Mouse (Mus musculus) lung, embryonic 15.5 days (tissue): ENCODE measurements around the gene Gas2l1. TPM values are rescaled to one million over a fixed set of nuclear protein-coding genes. Genes with fewer than 3 reads are reported as not detected.

ENCODE experiments used
- ATAC-seq: fragments of 200-750 bp; cut with Nextera tagmentation; 2 replicates; pipeline ENCODE4 v1.8.0; 2017; ENCODE audit warnings: moderate number of reproducible peaks, borderline replicate concordance; ENCODE audit not compliant: low FRiP score, low TSS enrichment; ENCODE audit errors: extremely low read depth
- H3K27ac ChIP-seq: fragments of 300-500 bp; sonication (generic); 2 replicates; pipeline ENCODE4 v1.5.1; 2015; ENCODE audit warnings: moderate library complexity, mild to moderate bottlenecking, inconsistent platforms
- H3K27me3 ChIP-seq: fragments of 300-500 bp; sonication (generic); 2 replicates; pipeline ENCODE4 v1.6.1; 2015; ENCODE audit warnings: inconsistent platforms
- H3K36me3 ChIP-seq: fragments of 300-500 bp; sonication (generic); 2 replicates; pipeline ENCODE4 v1.6.1; 2015; ENCODE audit warnings: inconsistent platforms
- H3K4me1 ChIP-seq: fragments of 300-500 bp; sonication (generic); 2 replicates; pipeline ENCODE4 v1.6.1; 2015; ENCODE audit warnings: inconsistent platforms
- H3K4me2 ChIP-seq: fragments of 300-500 bp; sonication (generic); 2 replicates; pipeline ENCODE4 v1.6.1; 2015; ENCODE audit warnings: inconsistent platforms, mild to moderate bottlenecking, moderate library complexity
- H3K4me3 ChIP-seq: fragments of 300-500 bp; sonication (generic); 2 replicates; pipeline ENCODE4 v1.5.1; 2015; ENCODE audit warnings: mild to moderate bottlenecking, inconsistent platforms
- H3K9ac ChIP-seq: fragments of 300-500 bp; sonication (generic); 2 replicates; pipeline ENCODE4 v1.6.1; 2015; ENCODE audit warnings: inconsistent platforms
- H3K9me3 ChIP-seq: fragments of 300-500 bp; sonication (generic); 2 replicates; pipeline ENCODE4 v1.6.1; 2016; ENCODE audit warnings: inconsistent platforms
- WGBS: fragments of 180-500 bp; shearing (Covaris S2); methylation state at CpG from one replicate; pipeline ENCODE4 v1.1.7; 2015; 5-methylcytosine and 5-hydroxymethylcytosine counted together
- polyA plus RNA-seq: library from polyadenylated mRNA; unstranded; fragments of >200 nt; fragmentation: Nextera tagmentation; extraction: Ambion mirVana; gene quantifications from 2 replicates; pipeline ENCODE4 v1.2.1, GENCODE M21; 2015

Gas2l1 gene
- polyA plus RNA-seq, 1 experiment from 2014 or later: 27.1 TPM

DNA sequence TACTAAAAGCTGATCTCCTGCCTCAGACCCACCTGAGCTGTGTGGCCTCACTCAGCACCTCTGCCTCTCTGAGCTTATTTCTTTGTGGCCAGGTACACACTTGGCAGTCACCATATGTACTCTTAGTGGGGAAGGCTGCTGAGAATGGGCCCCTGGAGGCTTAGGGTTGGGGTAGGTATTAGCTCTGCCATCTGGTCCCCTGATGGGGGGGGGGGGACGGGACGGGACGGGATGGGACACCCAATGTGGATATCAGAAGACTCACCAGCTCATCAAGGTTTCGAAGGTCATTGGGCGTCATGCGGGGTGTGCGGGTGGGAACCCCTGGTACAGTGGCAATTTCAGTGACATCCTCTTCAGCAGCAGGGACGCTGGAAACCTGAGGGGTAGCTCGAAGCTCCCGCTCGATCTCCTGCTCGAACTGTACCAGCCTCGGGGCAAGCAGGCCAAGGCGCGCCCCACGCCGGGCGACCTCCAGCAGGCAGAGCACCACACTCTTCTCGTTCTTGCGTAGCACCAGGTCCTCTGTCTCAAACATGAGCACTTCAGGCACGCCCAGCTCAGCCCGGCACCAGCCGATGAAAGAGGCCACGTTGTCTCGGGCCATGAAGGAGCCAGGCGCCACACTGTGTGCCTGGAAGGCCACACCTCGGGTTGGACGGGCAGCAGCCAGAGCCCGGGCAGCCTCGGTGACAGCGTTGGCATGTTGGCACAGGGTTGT is 1.4 kb downstream of the Gas2l1 start:
- H3K4me1 ChIP-seq: peaks cover 48% of the 10 kb centered on the region
- H3K9me3 ChIP-seq: no peaks in the 10 kb centered on the region
- peak overlapping the region; percentile 95 for H3K4me2 ChIP-seq
- H3K4me3 ChIP-seq: peak overlapping the region; percentile 63
- ATAC-seq: no peak
- 59% methylated on average over 31 of the region's 31 CpGs for WGBS
- peaks cover 11% of the 10 kb centered on the region for H3K36me3 ChIP-seq
- 0 out of 2 replicates have a peak overlapping the region, but pooled peaks have one; percentile 64 for H3K9ac ChIP-seq
- no peak overlapping the region for H3K27ac ChIP-seq
- H3K27me3 ChIP-seq: peaks cover 50% of the 10 kb centered on the region

DNA sequence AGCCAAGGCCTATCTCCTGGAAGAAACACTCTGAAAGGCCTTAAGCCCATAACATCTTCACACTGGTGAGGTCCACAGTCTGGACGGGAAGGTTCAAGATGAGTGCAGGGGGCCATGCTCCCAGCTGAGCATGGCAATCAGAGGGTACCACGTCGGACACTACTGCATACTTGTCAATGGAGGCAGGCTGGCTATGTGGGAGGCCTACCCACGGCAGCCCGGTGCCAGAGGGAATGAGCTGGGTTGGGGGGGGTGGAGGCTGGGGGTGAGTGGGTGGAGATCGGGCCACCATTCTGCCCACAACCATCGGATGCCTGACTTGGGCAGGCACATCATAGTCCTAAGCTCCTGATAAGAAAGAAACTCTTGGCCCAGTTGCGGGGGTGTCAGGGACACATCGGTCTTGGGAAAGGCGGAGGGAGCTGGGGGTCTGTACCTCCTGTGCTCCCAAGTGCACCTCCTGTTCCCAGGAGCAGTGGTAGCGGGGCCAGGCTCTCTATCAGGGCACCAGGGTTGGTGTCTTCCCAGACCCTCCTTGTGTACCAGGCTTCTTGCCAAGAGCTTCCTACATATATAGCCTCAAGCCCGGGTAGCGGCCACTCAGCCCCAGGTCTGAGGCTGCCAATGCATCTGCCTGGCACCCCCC is 2.1 kb downstream of the Gas2l1 start:
- H3K9ac ChIP-seq: no peak overlapping the region
- WGBS: 68% methylated on average over 13 of the region's 13 CpGs
- peaks cover 52% of the 10 kb centered on the region for H3K4me1 ChIP-seq
- no peak overlapping the region for H3K4me2 ChIP-seq
- ATAC-seq: no peak
- no peak overlapping the region for H3K4me3 ChIP-seq
- peaks cover 56% of the 10 kb centered on the region for H3K27me3 ChIP-seq
- H3K27ac ChIP-seq: no peak overlapping the region
- H3K36me3 ChIP-seq: peaks cover 3% of the 10 kb centered on the region
- no peaks in the 10 kb centered on the region for H3K9me3 ChIP-seq

DNA sequence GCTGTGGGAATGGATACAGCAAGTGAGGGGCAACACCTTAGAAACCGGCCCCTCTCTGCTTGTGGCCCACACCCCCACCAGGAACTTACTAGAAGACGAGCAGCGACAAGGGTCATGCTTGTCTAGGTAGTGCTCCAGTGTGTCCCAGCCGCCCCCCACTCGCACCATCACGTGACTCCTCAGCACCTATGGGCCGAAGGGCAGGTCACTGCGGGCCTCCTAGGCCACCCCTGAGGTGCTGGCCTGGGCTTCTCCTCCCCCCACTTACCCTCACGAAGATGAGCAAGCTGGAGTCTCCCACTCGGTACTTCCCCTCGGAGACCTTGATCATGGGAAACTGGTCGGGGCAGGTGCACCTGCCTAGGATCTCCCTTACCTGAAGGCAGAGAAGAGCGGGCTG is 2.8 kb downstream of the Gas2l1 start:
- Histone ChIP-seq H3K9me3 (no peaks in the 10 kb centered on the region), H3K36me3 (no peaks in the 10 kb centered on the region), H3K27me3 (peaks cover 63% of the 10 kb centered on the region), H3K4me3 (peak overlapping the region; percentile 37), H3K4me1 (peaks cover 57% of the 10 kb centered on the region), H3K27ac (no peak overlapping the region), H3K4me2 (peak overlapping the region; percentile 81), H3K9ac (peak overlapping the region; percentile 23; the same call in 1 of the 2 replicates)
- ATAC-seq: no peak
- WGBS: 28% methylated on average over 13 of the region's 13 CpGs

DNA sequence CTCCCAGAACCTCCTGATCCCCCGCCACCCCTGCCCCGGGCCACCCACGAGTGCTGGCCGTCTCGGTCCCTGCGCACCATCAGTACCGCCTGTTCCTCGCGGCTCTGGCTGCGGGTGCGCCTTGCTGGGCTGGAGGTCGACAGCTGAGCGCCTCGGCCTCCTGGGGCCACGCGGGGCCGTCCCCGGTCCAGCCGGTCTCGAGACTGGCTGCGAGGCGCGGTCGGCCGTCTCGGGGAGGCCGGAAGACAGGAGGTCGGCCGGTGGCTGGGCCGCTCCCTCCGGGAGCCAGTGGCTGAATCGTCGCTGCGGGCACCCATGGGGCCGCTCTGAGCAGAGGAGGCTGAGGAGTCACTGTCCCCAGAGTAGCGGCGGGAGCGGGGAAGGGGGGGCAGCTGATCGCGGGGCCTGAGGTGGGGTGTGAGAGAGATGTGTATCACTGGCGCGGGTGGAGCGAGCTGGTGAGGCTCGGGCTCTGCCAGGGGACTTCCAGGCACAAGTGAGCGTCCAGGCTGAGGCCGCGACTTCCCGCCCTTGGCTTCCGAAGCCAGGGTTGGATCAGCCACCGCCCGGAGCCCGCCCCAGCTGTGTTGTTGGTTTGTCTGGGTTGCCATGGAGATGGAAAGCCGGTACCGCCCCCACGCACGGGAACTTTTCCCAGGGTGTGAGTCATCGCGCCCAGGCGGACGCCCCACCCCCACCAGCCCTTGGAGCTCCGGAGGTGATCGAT is 3.6 kb downstream of the Gas2l1 start:
- no peaks in the 10 kb centered on the region for H3K36me3 ChIP-seq
- no peaks in the 10 kb centered on the region for H3K9me3 ChIP-seq
- peak overlapping the region; percentile 81 for H3K4me2 ChIP-seq
- H3K27ac ChIP-seq: no peak overlapping the region
- peak overlapping the region; percentile 37 for H3K4me3 ChIP-seq
- peaks cover 71% of the 10 kb centered on the region for H3K27me3 ChIP-seq
- H3K4me1 ChIP-seq: peaks cover 57% of the 10 kb centered on the region
- H3K9ac ChIP-seq: peak overlapping the region; percentile 36
- 4% methylated on average over 51 of the region's 62 CpGs for WGBS
- peak; percentile 35 for ATAC-seq

DNA sequence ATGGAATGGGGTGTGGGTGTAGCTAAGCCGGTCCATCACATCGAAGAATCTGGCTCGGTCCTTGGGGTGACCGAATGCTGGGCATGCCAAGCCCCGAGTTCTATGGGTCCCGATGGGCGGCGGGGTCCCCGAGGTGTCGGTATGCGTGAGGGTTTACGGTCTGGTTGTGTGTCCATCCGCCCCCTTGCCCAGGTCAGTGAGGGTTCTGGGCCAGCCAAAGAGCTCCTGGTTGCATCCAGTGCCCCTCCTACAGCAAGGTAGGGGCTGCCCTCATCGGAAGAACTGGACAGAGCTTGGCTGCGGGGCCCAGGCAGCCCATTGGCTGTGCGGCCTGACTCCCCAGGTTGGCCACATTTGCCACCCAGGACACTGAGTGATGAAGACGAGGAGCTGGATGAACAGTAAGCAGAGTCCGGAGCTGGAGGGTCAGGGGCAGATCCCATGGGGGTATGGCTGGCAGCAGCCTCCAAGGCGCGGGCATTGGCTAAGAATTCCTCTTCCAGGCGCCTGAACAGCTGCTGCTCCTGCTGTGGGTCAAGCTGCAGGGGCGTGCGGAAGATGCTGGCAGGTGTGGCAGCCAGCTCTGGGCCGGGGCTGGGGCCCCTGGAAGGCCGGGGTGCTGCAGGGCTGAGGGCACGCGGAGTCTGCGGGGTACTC is 4.2 kb downstream of the Gas2l1 start:
- Histone ChIP-seq H3K4me2 (peak overlapping the region; percentile 81), H3K9ac (0 out of 2 replicates have a peak overlapping the region, but pooled peaks have one; percentile 36), H3K27ac (no peak overlapping the region), H3K9me3 (no peaks in the 10 kb centered on the region), H3K36me3 (no peaks in the 10 kb centered on the region), H3K4me1 (peaks cover 57% of the 10 kb centered on the region), H3K4me3 (peak overlapping the region; percentile 37), H3K27me3 (peaks cover 77% of the 10 kb centered on the region)
- 60% methylated on average over 28 of the region's 28 CpGs for WGBS
- ATAC-seq: no peak

DNA sequence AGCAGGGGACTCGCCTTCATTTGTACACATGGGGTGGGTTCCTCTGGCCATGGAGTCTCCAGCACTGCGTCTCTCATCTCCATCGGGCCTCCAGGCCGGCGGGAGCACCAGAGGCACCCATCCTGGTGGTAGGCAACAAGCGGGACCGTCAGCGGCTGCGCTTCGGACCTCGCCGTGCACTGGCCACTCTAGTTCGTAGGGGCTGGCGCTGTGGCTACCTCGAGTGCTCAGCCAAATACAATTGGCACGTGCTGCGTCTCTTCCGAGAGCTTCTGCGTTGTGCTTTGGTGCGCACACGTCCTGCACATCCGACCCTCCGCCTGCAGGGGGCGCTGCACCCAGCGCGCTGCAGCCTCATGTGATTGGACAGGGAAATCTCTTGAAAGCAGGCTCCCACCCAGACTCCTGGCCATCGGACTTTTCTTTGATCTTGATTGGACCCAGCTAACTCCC is 5.4 kb downstream of the Gas2l1 start:
- no peak for ATAC-seq
- no peak overlapping the region for H3K9ac ChIP-seq
- H3K4me2 ChIP-seq: 0 out of 2 replicates have a peak overlapping the region, but pooled peaks have one; percentile 8
- H3K4me3 ChIP-seq: no peak overlapping the region
- H3K4me1 ChIP-seq: peaks cover 55% of the 10 kb centered on the region
- H3K9me3 ChIP-seq: no peaks in the 10 kb centered on the region
- WGBS: 8% methylated on average over 27 of the region's 27 CpGs
- H3K27ac ChIP-seq: no peak overlapping the region
- H3K36me3 ChIP-seq: no peaks in the 10 kb centered on the region
- H3K27me3 ChIP-seq: peaks cover 89% of the 10 kb centered on the region

DNA sequence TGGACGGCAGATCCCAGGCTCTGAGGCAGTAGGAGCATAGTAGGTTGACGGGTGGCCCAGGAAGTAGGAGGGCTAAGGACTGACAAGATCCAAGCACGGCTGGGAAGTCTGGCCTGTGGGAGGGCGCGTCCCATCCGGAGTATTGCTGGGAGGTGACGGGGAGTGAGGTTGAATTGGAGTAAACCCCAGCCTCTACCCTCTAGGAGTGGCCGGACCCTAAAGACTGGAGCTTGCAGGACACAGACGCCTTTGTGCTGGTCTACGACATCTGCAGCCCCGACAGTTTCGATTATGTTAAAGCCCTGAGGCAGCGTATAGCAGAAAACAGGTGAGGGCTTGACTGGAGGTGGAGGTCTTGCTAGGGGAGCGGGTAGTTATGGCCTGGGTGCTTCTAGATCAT is 5.9 kb downstream of the Gas2l1 start:
- Histone ChIP-seq H3K36me3 (no peaks in the 10 kb centered on the region), H3K9ac (no peak overlapping the region), H3K9me3 (no peaks in the 10 kb centered on the region), H3K4me2 (0 out of 2 replicates have a peak overlapping the region, but pooled peaks have one; percentile 8), H3K27me3 (peaks cover 89% of the 10 kb centered on the region), H3K27ac (no peak overlapping the region), H3K4me1 (peaks cover 50% of the 10 kb centered on the region), H3K4me3 (no peak overlapping the region)
- ATAC-seq: no peak
- 23% methylated on average over 14 of the region's 14 CpGs for WGBS

DNA sequence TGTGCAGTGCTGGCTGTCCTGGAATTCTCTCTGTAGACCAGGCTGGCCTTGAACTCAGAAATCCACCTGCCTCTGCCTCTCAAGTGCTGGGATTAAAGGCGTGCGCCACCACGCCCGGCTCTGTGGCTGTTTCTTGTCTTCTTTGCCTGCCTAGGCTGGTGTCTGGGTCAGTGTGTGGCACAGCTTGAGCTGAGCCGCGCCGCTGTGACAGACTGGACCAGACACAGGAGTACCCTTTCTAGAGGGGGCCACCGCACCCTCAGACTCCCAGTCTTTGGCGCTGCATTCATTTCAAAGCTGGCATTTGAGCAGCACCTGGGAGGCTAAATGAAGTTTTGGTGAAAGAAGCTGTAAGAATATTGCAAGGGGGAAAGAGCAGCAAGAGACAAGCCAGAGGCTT is 6.3 kb downstream of the Gas2l1 start:
- Histone ChIP-seq H3K27ac (no peak overlapping the region), H3K9me3 (no peaks in the 10 kb centered on the region), H3K4me1 (peaks cover 46% of the 10 kb centered on the region), H3K4me3 (no peak overlapping the region), H3K4me2 (no peak overlapping the region; the same call in 1 of the 2 replicates), H3K36me3 (no peaks in the 10 kb centered on the region), H3K27me3 (peaks cover 89% of the 10 kb centered on the region), H3K9ac (no peak overlapping the region)
- 29% methylated on average over 9 of the region's 9 CpGs for WGBS
- no peak for ATAC-seq

DNA sequence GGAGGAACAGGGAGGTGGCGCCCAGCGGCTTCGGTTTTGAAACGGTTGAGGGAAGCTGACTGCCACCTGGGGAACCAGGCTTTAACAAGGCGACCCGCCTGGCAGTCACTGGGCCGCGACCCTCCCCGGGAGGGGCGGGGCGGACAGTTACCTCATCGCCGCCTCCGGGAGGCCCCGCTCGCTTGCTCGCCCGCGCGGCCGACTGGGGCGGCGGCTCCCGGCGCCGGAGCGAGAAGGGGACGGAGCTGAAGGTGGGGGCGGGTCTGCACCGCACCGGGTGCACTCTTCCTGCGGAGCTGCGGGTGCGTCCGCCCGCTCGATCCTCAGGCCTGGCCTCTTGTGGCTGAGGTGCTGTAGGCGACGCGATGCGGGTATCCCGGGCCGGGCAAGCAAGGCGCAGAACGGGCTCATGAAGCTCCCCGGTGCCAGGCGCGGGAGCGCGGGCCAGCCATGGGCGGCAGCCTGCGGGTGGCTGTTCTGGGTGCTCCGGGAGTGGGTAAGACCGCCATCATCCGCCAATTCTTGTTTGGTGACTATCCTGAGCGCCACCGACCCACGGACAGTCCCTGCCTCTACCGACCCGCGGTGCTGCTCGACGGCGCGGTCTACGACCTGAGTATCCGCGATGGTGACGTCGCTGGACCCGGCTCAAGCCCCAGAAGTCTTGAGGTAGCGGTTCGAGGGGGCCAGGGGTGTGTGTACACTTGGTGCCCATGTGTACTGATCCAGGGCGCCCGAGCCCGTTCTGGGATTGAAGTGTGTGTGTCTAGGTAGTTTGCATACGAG is 7.1 kb downstream of the Gas2l1 start, which contains the start of gene Rasl10a:
Gene Rasl10a (plus strand): TSS at position 273 of the 786 bp plus-strand sequence.
- H3K36me3 ChIP-seq: no peaks in the 10 kb centered on the region
- peak within 1 kb of the TSS; percentile 41 for H3K9ac ChIP-seq
- H3K9me3 ChIP-seq: no peaks in the 10 kb centered on the region
- ATAC-seq: no peak
- 1% methylated on average over 77 of the region's 77 CpGs for WGBS
- no peak within 1 kb of the TSS for H3K27ac ChIP-seq
- peaks cover 41% of the 10 kb centered on the region for H3K4me1 ChIP-seq
- peak within 1 kb of the TSS; percentile 47 for H3K4me3 ChIP-seq
- H3K27me3 ChIP-seq: peaks cover 83% of the 10 kb centered on the region
- peak within 1 kb of the TSS; percentile 93 for H3K4me2 ChIP-seq

DNA sequence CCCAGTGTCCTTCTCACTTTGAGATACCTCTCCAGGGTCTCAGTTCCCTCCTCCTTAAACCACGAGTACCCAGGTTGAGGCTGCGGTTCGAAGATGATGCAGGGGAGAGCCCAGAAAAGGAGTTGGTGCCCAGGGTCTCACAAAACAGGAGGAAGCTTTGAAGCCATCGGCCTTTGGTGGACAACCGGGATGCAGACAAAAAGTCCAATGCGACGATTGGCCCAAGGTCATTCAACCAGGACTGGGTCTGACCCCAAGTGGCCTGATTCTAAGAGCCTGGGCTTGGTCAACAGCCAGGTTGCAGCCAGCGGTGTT is 7.6 kb downstream of the Gas2l1 start:
- ATAC-seq: no peak
- no peaks in the 10 kb centered on the region for H3K36me3 ChIP-seq

DNA sequence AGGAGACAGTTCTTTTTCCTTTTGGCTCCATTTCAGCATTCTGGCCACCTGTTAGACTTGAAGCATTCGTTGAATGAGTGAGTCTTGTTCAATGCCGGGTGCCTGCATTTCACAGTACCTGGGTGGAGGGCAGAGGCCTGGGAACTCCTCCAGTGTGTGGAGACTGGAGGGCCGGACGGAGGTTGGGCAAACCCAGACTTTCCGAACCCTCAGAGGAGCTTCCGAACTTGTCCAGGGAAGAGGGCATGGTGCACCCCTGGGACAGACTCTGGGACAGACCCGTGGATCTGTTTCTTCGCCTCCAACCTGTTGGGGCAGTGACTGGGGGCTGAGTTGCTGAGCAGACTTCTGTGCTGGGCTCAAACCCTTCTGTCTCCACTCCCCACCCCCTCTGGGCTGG is 8.1 kb downstream of the Gas2l1 start:
- H3K4me2 ChIP-seq: no peak overlapping the region
- no peak overlapping the region for H3K4me3 ChIP-seq
- H3K9ac ChIP-seq: no peak overlapping the region

More for the DNA sequence above, 7.6 kb downstream of the Gas2l1 start:
- H3K4me3 ChIP-seq: peak overlapping the region; percentile 47
- no peak overlapping the region for H3K27ac ChIP-seq
- H3K9ac ChIP-seq: peak overlapping the region; percentile 41; the same call in 1 of the 2 replicates
- peaks cover 77% of the 10 kb centered on the region for H3K27me3 ChIP-seq
- H3K9me3 ChIP-seq: no peaks in the 10 kb centered on the region
- H3K4me1 ChIP-seq: peaks cover 35% of the 10 kb centered on the region
- peak overlapping the region; percentile 93 for H3K4me2 ChIP-seq
- 17% methylated on average over 8 of the region's 8 CpGs for WGBS

More for the DNA sequence above, 8.1 kb downstream of the Gas2l1 start:
- Histone ChIP-seq H3K36me3 (no peaks in the 10 kb centered on the region), H3K27me3 (peaks cover 73% of the 10 kb centered on the region), H3K27ac (no peak overlapping the region), H3K9me3 (no peaks in the 10 kb centered on the region), H3K4me1 (peaks cover 31% of the 10 kb centered on the region)
- ATAC-seq: no peak
- 54% methylated on average over 8 of the region's 8 CpGs for WGBS
